Mouse (Mus musculus): Measurements from ENCODE around the gene Trim28.
"Not testable (repeated sequence)": the region's sequence is repeated elsewhere in the genome, so short reads cannot be mapped to it uniquely, and the experiment has no call there.

The Trim28 gene

DNA sequence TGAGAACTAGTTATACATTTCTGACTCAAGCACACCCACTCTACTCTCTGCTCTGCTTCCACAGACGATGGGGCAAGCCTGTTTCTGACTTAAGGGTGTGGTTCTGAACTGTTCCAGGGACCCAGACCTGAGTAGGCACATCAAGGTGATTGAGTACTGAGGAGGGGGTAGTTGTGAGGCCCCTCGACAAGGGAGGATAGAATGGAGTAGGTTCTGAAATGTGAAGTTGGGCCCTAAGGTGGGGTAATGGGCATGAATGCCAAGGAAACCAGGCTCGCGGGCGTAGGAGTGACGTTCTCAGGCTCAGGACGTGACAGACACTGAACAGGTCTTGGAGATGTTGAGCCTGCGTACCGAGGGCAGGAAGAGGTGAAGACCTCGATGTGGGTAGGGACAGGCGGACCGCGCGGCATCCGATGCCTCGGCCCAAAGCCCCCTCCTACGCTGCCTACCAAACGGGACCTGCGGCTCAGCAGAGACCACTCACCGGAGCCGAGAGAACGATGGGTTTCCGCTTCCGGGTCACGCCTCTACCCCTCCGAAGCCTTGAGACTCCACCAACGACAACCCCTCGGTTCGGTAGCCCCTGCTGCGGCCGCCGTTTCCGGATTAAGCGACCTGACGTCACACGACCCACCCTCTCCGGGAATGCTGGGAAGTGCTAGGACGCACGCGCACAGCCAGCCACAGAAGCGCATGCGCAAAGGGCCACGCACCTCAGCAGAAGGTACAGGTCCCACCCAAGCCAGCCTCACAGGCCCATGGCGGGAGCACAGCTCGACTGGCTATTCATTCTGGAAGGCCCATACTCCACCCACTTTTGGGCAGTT lies 35.4 kb downstream of the Trim28 start, which contains the start of gene Chmp2a:
Gene Chmp2a, minus strand, starts transcription at position 660 of the 830 bp plus-strand sequence.
- peak; percentile 98 for DNase-seq

DNA sequence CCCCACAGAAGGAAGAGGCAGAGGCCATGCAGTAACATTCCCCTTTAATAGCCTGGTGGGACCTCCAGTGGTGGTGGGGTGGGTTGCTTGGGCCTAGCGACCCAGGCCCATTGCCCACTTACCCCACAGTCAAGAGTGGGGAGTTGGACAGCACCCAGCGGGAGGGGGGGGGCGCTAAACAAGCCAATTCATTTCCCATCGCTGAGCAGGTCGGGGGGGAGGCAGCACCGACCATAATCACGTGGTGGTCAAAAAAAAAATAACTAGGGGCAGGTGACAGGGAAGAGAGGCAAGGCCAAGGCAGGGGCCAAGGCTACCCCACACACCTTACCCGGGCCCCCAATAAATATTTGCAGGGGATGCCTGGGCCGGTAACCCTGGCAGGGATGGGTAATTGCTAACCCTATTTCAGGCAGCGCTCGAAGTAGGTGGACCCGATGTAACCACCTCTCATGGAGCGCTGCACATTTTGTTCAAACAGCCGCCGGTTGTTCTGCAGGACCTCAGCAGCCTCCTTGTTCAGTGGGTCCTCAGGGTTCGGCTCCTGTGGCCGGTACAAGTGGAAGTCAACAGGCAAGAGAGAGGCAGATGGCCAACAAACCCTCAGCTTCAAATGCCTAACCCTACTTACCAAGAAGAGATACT lies 36.4 kb downstream of the Trim28 start:
- peak; percentile 66 for DNase-seq

DNA sequence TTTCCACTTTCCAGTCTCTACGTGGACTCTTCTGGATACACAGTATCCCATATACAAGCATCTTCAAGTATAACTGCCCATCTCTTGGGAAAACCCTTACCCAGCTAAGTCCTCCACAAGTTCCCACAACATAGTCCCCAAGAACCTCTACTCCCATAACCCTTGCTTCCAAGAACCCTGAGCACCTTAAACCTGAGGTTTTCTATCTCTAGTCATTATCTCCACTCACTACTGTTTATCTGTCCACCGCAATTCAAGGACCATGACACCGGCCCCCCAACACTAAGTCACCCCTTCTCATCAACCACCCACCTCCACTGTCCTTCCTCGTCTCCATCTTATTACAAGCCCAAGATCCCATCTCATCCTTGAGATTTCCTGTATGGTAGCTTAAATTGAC lies 37.9 kb downstream of the Trim28 start:
- no peak for DNase-seq

DNA sequence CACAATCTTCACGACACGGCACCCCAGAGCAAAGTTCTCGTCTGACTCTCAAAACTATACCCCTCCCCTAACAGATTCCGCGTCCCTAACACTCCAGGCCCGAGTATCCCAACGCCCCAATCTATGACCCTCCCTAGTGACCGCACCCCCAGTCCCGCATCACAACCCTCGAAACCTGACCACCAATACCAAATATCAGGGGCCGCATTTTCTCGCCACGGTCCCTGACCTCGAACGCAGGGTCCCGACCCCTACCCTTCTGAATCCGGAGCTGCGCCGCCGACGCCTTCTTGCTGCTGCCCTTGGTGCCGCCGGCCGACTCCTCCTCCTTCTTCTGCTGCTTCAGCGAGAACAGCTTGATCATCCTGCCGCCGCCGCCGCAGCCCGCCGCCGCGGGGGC lies 38.5 kb downstream of the Trim28 start:
- DNase-seq: no peak

DNA sequence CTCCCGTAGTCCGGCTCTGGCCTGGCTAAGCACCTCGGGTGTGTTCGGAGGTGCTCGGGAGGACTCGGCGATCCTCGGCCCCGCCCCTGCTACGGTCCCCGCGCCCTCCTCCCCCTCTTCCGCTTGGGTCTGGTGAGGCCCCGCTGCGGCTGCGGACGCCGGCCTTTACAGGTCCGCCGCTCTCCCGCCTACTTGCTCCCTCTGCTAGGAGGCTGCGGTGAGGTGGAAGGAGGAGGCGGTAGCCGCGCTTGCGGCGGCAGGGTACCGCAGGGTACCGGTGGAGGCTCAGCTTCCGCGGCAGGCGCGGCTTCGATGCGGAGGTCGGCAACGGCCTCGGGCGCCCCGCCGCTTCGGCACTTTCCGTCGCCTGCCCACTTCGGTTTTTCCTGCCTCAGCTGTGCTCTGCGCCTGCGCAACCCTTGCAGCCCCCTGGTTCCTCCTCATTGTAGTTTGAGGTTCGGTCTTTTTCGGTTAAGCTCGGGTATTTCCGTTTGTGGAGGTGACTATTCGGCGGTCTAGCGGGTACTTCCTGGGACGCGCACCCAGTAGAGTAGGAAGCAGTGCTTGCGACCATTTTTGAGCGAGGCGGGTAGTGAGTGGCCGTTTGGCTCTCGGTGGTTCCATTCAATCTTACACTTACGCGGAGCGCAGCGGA lies 39.1 kb downstream of the Trim28 start, which contains the start of gene Ube2m:
Gene Ube2m, minus strand, starts transcription at position 375 of the 655 bp plus-strand sequence.
- DNase-seq: peak; percentile 98

DNA sequence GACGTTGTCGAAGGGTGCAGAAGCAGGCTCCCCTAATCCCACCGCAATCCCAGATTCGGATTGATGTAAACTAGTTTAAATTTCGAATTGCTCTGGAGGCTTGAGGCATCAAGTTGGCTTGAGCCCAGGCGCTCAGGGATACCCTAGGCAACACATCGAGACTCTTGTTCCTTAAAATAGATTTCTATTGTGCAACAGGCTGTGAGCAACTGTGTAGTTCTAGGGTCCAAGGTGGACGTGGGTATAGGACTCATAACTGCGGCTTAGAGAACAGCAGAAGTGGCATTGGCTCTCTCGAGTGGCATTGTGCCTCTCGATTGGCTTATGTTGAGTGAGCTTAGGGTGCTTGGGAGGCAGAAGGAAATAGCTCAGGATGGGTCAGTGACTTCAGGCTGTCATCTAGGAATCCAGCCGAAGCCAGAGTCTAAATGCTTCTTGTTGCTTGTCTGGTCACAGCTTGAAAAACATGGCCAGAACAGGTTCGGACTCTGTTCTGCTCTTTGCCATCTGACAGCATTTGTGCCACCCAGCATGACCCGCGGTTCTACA lies 39.8 kb downstream of the Trim28 start:
- no peak for DNase-seq

DNA sequence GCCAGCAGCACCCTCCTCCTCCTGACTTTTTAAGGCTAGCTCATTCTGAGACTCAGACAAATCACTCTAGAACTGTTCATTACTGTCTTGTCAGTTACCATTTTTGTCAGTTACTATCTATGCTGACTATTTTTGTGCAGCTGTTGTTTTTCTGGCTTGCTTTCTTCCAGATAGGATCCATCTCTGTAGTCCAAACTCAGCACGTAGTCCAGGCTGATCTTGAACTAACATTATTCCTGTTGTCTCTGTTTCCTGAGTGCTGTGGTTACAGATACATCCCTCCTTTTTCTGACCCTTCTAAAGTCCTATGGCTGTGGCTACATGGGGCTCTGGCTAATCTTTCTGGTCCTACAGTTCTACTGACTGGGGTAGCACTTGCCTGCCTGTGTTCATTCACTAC lies 40.3 kb downstream of the Trim28 start:
- DNase-seq: no peak

DNA sequence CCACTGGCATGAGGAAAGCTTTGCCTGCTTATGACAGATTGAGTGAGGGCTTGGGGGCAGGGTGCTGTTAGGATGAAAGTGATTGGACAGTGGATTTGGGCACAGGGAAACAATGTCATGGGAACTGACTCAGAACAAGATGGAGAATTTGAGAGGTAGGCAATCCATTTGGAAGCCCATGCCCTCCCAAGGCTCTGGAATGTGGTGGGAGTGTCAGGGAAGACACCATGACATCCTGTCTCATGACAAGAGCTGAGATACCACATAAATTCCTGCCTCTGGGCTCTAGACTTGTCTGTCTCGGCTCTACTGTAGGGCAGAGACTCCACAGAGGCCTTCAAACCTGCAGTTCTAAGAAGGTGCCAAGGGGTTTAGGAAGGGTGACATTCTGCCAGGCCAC lies 42.3 kb downstream of the Trim28 start:
- no peak for DNase-seq

DNA sequence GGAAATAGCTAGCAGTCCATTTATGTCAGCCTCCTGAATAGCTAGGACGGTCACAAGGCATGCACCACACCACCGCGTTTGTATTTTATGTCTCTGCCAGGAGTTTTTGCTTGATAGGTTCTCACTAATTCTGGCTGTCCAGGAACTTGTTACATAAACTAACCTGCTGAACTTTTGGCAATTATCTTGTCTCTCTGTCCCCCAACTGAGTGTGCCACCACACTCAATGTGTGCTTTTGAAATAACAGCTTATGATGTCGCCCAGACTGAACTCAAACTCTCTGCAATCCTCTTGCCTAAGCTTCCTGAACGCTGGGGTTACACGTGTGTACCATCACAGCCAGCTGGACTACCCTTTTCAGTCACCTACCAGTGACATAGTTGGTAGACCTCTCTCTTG lies 43.6 kb downstream of the Trim28 start:
- peak; percentile 17 for DNase-seq

DNA sequence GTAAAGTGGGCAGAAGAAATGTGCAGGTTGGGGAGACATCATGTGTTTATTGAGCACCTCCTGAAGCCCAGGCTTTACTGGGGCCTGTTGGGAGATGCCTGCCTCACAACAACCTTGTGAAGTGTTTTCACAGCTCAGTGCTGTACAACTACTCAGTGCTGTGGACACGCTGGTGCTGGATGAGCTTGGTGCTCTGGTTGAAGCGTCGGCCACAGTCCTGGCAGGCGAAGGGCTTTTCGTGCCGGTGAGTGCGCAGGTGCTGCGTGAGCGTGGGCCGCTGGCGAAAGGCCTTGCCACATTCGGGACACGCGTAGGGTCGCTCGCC lies 44.2 kb downstream of the Trim28 start:
- no peak for DNase-seq

DNA sequence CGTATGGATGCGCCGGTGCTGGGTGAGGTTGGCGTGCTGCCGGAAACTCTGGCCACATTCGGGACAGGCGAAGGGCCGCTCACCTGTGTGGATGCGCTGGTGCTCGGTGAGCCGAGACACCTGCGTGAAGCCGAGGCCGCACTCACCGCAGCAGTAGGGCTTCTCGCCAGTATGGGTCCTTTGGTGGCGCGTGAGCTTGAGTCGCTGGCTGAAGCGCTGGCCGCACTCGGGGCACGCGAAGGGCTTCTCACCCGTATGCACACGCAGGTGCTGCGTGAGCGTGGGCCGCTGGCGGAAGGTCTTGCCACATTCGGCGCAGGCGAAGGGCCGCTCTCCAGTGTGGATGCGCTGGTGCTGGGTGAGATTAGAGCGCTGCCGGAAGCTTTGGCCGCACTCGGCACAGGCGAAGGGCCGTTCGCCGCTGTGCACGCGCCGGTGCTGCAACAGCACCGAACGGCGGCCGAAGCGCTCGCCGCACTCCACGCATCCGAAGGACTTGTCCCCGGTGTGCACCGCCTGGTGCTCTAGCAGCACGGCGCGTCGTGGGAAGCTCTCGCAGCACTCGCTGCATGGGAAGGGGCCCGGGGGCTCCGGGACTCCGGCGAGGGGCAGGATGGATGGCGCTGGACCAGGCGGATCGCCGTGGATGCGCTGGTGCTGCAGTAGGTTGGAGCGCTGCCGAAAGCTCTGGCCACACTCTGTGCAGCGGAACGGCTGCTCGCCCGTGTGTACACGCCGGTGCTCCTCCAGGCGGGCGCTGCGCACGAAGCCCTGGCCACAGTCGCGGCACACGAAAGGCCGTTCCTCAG lies 44.7 kb downstream of the Trim28 start:
- DNase-seq: peak; percentile 79

DNA sequence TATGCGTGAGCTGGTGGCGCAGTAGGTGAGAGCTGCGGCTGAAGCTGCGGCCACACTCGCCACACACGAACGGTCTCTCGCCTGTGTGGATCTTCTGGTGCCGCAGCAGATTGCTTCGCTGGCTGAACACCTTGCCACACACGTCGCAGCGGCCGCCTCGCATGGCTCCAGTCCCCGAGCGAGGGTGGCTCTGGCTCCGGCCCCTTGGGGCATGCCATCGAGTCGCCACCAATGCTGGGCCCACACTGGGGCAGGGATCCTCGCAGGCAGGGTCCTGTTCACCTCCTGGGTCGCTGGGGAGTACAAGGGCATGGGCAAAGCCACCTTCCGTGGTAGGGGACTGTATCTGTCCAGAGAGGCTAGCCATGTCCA lies 45.3 kb downstream of the Trim28 start:
- DNase-seq: no peak

DNA sequence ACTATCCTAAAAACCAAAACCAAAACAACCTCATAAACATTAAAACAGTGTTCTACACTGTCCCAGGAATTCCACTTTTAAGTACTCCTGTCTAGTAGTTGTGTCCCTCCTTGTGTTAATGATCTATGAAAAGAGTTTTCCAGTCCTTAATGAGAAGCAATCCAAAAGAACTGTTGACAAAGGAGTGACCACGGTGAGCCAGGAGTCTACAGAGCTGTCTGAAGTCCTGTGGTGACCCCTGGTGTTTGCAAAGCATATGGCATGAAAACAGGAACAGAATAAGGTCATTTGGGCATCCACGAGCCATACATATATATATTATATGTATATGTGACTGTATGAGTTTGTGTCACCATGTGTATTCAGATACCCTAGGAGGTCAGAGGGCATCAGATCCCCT lies 47.2 kb downstream of the Trim28 start:
- peak; percentile 54 for DNase-seq

DNA sequence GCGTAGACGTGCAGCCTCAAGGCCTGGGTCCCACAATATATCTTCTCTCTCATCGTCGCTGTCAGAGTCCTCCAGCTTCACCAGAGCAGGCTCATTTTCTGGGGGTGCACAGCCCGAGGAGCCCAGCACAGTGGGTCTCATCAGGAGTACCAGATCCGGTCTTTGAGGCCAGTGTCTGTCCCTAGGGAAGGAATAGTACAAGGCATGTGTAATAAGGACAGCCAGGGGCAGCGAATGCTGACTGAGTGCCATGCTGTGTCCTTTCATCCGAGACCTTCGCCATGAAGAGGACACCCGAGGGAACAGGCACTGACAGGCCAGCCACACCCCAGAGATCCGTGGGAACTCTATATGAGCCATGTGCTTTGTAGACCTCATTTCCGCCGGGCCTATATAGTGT lies 54.1 kb downstream of the Trim28 start:
- peak; percentile 34 for DNase-seq

DNA sequence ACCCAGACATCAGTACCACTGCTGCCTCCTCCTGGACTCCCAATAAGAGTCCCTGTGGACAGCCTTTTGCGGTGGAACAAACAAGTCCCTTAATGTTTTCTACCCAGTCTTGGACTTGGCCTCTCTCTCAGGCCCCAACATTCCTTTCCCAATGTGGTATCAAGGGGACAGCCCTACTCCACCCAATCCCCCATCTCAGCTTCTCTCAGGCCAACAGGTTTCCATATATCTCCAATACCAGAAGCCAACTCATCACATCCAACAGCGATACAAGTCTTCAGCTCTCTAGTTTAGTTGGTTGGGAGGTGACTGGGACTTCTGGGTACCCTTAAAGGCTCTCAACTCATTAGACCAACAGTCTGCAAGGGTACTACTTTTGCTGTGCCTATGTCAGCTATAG lies 54.6 kb downstream of the Trim28 start:
- peak; percentile 25 for DNase-seq

DNA sequence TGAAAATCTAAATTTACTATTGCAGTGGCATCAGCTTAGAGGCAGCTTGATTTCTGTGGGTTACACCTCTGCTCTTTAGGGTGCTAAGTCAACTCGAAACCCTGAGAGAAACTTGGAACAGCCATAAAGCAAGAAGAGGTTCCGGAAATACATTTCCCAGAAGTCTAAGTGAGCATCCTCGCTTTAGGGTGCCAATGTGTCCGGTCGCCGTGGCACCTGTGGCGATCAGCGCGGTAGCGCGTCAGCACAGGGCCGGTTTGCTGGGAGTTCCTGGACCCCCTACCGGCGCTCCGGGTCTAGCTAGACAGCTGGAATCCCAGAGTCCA lies 55.0 kb downstream of the Trim28 start:
- DNase-seq: no peak

DNA sequence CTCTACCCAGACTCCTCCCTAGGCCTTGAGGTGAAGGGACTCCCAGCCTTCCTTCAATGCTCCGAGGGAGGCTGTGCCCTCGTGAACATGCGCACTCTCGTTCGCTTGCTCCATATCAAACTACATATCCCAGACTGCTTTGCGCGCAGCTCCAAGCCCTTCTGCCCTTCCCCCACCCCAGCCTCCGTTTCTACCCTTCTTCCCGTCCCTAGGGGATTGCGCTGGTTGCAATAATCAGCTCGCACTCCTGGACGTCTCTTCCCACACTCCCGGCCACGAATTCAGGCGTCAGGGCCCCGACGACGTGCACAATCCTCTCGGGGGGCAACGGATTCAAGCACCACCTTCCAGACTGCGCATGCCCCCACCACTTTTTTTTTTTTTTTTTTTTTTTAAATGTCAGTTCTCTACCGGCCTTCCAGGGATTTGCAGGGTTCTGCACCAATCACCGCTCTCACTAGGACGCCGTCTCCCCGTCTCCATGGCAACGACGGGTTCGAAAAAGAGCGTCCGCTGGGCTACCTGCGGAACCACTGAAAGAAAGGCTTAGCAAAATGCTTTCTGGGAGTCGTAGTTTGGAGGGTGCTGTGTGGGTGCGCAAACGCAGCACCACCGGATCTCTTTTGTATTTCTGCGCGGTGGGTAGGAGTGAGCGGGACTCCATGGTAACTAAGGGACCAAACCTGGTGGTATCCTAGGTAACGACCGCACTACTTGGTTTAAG lies 55.5 kb downstream of the Trim28 start, which contains the start of gene Mzf1:
Gene Mzf1, minus strand, starts transcription at position 478 of the 724 bp plus-strand sequence.
- DNase-seq: peak; percentile 94

DNA sequence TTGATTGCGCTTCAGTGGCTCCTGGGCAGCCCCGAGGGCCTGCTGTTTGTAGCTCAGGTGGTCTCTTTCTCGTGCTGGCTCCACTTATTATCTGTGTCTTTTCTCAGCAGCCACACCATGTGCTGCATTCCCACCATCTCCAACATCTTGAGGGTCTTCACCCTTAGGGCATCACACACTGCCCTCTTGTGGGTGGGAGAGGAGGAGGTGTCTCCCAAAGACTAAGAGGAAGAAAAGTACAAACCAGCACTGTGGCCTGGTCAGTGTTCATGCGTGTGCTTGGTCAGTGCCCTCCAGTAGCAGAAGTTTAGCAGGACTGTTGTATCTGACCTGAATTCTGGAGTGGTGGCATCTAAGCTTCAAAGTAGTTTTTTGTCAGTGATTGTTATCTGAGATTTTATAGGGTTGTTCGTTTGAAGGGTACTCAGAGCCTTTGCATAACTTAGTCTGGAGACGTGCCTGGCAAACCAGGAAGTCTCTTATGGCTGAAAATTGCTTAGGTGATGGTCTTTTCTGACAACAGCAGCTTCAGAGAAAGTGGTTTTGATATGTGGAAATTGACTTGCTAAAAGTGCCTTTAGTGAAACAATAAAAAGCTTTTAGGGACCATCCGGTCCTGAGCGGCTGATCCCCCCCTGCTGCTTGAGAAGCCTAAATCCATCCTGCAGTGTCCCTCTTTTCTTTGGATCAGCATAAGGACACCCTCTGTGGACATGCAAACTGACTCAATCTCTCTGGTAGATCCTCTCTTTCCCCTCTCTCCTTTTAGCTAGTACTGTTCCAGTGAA lies 58.2 kb downstream of the Trim28 start:
- DNase-seq: no peak

DNA sequence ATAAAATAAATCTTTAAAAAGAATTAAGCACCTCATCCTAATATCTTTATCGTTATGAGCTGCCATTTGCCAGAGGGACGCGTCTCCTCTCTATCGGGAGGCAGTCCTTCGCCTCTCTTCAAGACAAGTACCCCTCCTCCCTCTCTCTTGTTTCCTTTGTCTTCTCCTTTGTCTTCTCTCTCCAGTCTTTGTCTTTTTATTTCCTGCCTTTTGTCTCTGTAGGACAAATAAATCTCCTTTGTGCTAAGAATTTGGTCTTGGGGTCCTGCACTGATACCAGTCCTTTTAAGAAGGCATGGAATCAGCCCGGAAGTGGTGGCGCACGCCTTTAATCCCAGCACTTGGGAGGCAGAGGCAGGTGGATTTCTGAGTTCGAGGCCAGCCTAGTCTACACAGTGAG lies 60.6 kb downstream of the Trim28 start:
- DNase-seq: no peak

DNA sequence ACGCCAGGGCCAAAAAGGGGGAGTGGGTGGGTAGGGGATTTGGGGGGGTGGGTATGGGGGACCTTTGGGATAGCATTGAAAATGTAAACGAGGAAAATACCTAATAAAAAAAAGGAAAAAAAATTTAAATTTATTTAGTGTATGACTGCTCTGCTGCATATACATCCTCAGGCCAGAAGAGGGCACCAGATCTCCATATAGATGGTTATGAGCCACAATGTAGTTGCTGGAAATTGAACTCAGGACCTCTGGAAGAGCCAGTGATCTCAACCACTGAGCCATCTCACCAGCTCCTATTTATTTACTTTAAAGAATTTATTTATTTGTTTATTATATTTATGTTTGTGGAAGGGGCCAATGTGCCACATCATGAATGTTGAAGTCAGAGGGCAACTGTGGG lies 64.5 kb downstream of the Trim28 start:
- not testable (repeated sequence) for DNase-seq

DNA sequence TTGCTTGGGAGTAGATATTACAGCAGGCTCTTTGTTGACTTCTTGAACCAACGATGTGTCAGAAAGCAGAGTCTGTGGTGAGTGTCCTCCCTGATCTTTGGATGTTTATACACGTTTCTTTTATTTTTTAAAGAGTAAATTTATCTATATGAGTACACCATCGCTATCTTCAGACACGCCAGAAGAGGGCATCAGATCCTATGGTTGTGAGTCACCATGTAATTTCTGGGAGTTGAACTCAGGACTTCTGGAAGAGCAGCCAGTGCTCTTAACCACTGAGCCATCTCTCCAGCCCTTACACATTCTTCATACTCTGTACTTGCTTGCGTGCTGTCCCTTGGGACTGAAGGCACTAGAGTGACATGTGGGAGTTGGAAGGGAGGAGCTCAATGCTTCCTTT lies 73.4 kb downstream of the Trim28 start:
- DNase-seq: no peak
